Mouse (Mus musculus) frontal cortex, postnatal 14 days (tissue): ENCODE measurements around the gene 9430097D07Rik.

Experiments used
- DNase-seq, 2 experiments: peaks; one replicate each; pipeline ENCODE4 v3.0.0; 2022; ENCODE audit warnings: low spot score in 2 of 2

The 9430097D07Rik gene

DNA sequence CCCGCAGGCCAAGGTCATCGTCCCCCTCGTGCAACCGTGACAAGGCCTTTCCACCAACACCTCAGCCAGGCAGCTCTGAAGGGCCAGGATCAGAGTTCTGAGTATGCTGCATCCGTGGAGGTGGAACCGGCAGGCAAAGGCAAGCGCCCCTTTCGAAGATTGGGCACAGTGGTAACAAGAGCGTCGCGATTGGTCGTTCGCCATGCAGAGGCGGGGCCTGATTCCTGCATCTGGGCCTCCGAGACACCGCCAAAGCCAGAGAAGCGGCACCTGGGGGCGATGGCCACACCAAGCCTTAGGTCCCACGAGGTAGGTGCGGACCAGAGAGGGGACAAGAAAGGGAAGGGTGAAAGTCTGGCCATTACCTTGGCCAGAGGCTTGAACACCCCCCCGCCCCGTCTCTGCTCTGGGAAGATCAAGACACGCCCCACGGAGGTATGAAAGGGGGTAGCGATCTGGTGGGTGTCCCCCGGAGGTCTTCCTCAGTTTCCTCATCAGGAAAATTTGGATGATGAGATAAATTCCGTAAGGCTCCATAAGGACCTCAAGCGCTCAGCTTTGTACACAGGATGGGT lies at the start of gene 9430097D07Rik:
9430097D07Rik (minus strand) TSS at position 99 of the 575 bp plus-strand sequence.
- peak; percentile 60 to 71 for DNase-seq

GRCm38 (mm10) chr2:32624111-32624748 lies 48.7 kb upstream of the 9430097D07Rik start:
- no peak for DNase-seq

- DNase-seq, result no peak
Measured at GRCm38 (mm10) chr2:32621517-32621859, 46.0 kb upstream of the 9430097D07Rik start, which contains the start of gene Ak1. Ak1 (plus strand) TSS chr2:32621758.

DNA sequence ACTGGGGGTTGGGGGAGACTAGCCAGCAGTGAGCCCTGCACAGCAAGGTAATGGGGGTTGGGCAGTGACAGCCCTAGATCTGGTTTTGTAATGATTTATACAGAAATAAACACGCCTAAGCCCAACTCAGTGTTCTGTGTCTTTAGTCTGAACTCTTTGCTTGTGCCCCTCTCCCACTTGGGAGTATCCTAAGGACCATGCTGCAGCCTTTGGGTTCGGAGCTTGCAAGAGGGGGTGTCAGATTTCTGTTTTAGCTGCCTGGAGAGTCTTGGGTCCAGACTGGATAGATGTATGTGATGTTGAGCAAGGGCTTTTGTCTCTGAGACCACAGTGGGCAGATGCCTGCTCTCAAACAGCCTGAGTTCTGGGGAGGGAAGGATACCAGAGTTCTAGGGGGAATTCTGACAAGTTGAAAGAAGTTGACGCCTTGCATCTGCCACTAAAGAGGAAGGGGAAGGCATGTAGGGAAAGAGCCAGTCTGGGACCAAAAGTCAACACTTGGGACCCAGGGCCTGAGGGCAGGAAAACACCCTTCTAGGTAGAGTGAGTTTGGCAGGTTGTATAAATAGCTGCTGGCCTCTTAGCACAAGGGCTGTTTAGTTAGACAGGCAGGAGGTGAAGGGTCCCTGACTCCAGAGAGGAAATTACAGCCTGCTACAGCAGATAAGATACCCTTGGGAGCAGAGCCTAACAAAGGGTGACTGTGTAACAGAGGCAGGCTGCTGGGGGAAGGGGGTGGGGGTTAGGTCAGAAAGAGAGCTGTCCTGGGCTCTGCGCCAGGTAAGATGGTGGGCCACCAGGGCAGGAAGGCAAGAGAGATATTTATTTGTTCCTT lies 45.4 kb upstream of the 9430097D07Rik start:
- no peak for DNase-seq

- no peak for DNase-seq
Measured at GRCm38 (mm10) chr2:32618051-32618450, 42.6 kb upstream of the 9430097D07Rik start.

DNA sequence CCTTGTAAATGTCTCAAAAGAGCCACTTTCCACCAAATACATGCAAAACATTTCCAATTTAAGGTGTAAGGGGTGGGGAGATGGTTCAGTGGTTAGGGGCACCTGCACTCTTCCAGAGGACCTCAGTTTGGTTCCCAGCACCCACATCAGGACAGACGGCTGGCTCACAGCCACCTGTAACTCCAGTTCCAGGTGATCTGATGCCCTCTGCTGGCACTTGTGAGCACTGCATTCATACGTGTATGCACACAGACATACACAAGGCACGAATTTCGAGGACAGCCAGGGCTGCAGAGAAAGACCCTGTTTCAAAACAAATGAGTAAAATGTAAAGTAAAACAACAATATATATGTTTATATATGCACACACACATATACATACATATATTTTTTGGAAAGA lies 42.1 kb upstream of the 9430097D07Rik start:
- DNase-seq, result no peak

DNA sequence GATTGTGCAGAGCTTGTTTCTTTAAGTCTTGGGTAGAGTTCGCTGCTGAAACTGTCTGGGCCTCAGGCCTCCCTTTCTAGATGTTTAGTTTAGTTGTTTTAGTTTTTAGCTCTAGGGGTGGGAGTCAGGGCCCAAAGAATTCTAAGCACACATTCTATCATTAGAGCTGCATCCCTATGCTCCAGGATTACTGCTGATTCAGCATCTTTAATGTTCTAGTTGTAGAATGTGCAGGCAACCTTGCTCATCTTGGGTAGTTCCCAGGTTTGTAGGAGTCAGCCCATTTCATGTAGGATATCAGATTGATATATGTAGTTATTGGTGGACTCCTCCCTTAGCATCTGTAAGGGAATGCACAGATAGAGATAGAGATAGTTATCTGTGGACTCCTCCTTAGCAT lies 41.6 kb upstream of the 9430097D07Rik start:
- DNase-seq, result no peak

DNA sequence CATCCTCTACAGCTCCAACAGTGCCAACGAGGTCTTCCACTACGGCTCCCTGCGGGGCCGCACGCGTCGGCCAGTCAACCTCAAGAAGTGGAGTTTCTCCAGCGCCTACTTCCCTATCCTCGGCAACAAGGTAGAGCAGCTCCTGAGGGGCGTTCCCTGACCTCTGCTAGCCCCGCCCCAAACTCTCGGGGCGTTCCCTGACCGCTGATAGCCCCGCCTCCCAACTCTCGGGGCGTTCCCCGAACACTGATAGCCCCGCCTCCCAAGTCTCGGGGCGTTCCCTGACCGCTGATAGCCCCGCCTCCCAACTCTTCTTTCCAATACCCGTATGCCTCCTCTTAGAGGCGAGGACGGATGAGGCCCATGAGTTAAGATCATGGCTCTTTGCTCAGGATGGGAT lies 36.8 kb upstream of the 9430097D07Rik start:
- DNase-seq, result no peak

GRCm38 (mm10) chr2:32610610-32611229 lies 35.2 kb upstream of the 9430097D07Rik start:
- no peak for DNase-seq

DNA sequence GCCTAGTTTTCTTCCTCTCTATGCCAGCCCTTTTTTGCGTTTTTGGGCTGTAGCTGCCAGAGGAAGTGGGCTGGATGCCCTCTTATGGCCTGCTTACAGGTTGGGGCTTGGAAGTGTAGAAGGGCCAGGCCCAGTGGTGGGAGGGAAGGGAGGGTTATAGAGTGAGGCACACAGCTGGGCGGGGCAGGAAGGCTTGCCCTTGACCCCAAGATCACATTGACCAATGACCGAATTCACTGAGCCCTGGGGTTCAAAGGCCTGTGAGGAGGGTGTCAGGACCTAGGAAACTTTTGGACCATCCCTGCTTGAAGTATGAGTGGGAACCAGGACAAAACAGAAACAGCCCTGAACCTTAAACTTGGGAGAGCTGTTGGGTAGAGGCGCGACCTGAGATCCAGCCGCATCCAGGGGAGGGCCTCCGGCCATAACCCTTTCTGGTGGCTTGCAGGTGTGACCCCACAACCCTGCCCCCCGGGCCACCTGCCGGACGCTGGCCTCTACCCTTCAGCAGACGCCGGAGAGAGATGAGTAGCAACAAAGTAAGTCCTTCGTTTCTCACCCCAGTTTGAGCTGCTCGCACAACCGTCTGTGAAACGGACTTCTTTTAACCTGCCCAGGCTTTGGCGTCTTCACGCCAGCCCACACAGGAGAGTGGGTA lies 33.4 kb upstream of the 9430097D07Rik start:
- DNase-seq, result no peak

GRCm38 (mm10) chr2:32608141-32608777 lies 32.8 kb upstream of the 9430097D07Rik start:
- DNase-seq, result no peak

- DNase-seq, result no peak
Measured at GRCm38 (mm10) chr2:32607262-32607947, 31.9 kb upstream of the 9430097D07Rik start.

DNA sequence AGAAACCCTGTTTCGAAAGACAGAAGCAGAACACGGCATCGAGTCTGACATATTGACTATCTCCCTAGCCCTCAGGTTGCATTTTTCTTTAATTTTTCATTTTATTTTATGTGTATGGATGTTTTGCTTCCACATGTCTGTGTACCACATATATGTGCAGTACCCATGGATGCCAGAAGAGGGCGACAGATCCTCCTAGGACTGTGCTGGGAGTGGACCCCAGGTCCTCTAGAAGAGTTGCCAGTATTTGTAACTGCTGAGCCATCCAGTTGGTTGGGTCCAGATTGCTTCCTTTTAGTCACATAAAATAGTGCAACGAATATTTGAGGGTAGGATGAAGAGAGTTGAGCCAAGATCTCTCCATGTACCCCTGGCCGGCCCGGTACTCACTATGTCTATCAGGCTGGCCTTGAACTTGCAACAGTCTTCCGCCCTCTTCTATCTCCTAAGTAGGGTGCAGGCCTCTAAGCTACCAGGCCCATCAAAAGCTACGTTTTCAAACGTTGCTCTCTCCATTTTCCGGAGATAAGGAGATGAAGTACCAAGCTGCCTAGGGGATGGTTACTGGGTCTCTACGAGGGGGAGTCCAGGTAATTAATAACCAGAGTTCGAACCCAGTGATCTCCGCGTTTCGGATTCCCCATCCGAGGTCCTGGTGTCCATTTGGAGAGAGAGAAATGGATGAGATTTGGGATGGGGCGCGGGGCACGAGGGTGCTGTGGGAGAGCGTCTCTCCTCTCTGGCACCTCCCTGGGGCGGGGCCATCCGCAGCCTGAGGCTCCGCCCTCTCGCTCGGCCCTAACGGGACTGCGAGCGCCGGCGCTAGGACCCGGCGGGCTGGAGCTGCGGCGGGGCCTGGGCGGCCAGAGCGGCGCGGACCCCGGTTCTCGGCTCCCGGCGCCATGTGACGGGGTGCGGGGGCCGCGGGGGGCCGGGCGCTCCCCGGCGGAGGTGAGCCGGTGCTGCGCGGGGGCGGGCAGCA lies 31.0 kb upstream of the 9430097D07Rik start:
- DNase-seq, result peak; percentile 61 to 73

DNA sequence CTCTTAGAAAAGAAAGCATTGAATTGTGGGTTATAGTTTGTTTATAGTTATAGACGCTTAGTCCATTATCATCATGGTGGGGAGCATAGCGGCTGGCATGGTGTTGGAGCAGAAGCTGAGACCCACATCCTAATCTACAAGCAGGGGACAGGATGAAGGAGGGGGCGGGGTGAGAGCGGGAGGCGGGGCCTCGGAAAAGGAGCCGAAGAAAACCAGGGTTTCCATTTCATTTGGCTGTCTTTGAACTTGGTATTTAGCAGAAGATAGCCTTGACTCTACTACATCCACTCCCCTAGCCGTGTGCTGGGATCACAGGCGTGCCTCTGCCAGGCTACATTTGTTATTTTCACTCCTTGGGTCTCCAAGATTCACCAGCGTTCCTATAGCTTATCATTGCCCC lies 29.1 kb upstream of the 9430097D07Rik start:
- no peak for DNase-seq

- peak; percentile 84 to 87 for DNase-seq
Measured at GRCm38 (mm10) chr2:32602600-32603054, 27.1 kb upstream of the 9430097D07Rik start.

DNA sequence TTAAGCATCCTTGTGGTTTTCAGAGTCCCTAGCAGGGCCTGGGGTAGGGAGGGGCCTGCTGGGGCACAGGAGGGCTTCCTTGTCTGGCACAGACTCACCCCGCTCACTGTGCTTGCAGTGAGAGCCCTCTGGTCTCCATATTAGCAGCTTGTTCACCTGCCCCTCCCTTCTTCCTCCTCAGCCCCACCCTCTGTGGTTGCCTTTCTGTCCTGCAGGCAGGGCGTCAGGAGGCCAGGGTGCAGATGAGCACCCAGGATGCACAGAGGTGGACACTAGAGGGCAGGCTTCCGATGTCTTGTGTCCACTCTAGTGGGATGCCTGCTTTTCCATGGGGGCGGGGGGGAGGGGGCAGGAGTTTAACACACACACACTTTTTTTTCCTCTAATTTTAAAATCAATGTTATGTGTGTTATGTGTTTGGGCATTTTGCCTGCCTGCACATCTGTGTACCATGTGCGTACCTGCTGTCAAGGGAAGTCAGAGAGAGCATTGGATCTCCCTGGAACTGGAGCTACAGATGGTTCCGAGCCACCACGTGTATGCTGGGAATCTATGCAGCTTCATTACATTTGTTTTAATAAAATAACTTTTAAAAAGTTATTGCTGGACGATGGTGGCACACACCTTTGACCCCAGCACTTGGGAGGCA lies 26.1 kb upstream of the 9430097D07Rik start:
- no peak for DNase-seq

- DNase-seq, result no peak
Measured at GRCm38 (mm10) chr2:32599409-32599808, 23.9 kb upstream of the 9430097D07Rik start, which contains the start of gene St6galnac6. St6galnac6 (plus strand) TSS chr2:32599709.

- no peak for DNase-seq
Measured at GRCm38 (mm10) chr2:32598506-32598905, 23.0 kb upstream of the 9430097D07Rik start.

GRCm38 (mm10) chr2:32597699-32598098 lies 22.2 kb upstream of the 9430097D07Rik start:
- no peak for DNase-seq
